Mouse (Mus musculus) limb, embryonic 14.5 days (tissue): ENCODE measurements around the gene Mark2. TPM values are rescaled to one million over a fixed set of nuclear protein-coding genes. Genes with fewer than 3 reads are reported as not detected.

Experiments used
- ATAC-seq: fragments of 200-750 bp; cut with Nextera tagmentation; 2 replicates; pipeline ENCODE4 v1.8.0; 2017; ENCODE audit warnings: low read depth, moderate number of reproducible peaks, moderate TSS enrichment; ENCODE audit not compliant: low FRiP score
- DNase-seq: peaks from one replicate; pipeline ENCODE4 v3.0.0-alpha.2; 2015; ENCODE audit warnings: low spot score
- H3K27ac ChIP-seq: fragments of 300-500 bp; sonication (generic); replicated peaks from 2 replicates; pipeline ENCODE4 v1.5.1; 2014; ENCODE audit warnings: low read depth, mild to moderate bottlenecking, low read length, moderate library complexity, mixed read lengths
- H3K27me3 ChIP-seq: fragments of 300-500 bp; sonication (generic); 2 replicates; pipeline ENCODE4 v1.6.1; 2014; ENCODE audit warnings: low read length, mixed read lengths; ENCODE audit not compliant: control insufficient read depth, insufficient read depth
- H3K36me3 ChIP-seq: fragments of 300-500 bp; sonication (generic); 2 replicates; pipeline ENCODE4 v1.6.1; 2014; ENCODE audit warnings: mild to moderate bottlenecking, low read length, moderate library complexity, mixed read lengths; ENCODE audit not compliant: control insufficient read depth, insufficient read depth
- H3K4me1 ChIP-seq: fragments of 300-500 bp; sonication (generic); 2 replicates; pipeline ENCODE4 v1.6.1; 2014; ENCODE audit warnings: antibody characterized with exemption, low read length, mixed read lengths; ENCODE audit not compliant: control insufficient read depth, insufficient read depth
- H3K4me2 ChIP-seq: fragments of 300-500 bp; sonication (generic); replicated peaks from 2 replicates; pipeline ENCODE4 v1.6.1; 2014; ENCODE audit warnings: low read depth, mild to moderate bottlenecking, low read length, moderate library complexity; ENCODE audit not compliant: severe bottlenecking
- H3K4me3 ChIP-seq: fragments of 300-500 bp; sonication (generic); replicated peaks from 2 replicates; pipeline ENCODE4 v1.5.1; 2014; ENCODE audit warnings: low read length
- H3K9ac ChIP-seq: fragments of 300-500 bp; sonication (generic); 2 replicates; pipeline ENCODE4 v1.6.1; 2014; ENCODE audit warnings: mild to moderate bottlenecking, low read depth, low read length, moderate library complexity; ENCODE audit not compliant: severe bottlenecking
- H3K9me3 ChIP-seq: fragments of 300-500 bp; sonication (generic); 2 replicates; pipeline ENCODE4 v1.6.1; 2016; ENCODE audit warnings: low read length; ENCODE audit not compliant: control insufficient read depth
- POLR2A ChIP-seq: fragments of 200-500 bp; IDR thresholded peaks from 2 replicates; pipeline ENCODE4 v1.8.0; 2012; ENCODE audit warnings: inconsistent platforms, mild to moderate bottlenecking, moderate library complexity, borderline replicate concordance; ENCODE audit not compliant: insufficient read depth, insufficient read length; ENCODE audit errors: extremely low read depth
- WGBS: fragments of 180-500 bp; shearing (Covaris S2); extraction: QIAGEN DNeasy Blood & Tissue Kit; methylation state at CpG from one replicate; pipeline ENCODE4 v1.1.7; 2014; 5-methylcytosine and 5-hydroxymethylcytosine counted together
- polyA plus RNA-seq, 2 experiments: library from polyadenylated mRNA; depleted of rRNA in 1 of 2; stranded (reverse) in 1 of 2; unstranded in 1 of 2; fragments of >200 nt; fragmentation: Nextera tagmentation in 1 of 2; extraction: Ambion mirVana in 1 of 2; gene quantifications; 2 replicates each; pipeline versions ENCODE4 v1.2.1 to v1.2.3; 2012 to 2014

The Mark2 gene
- polyA plus RNA-seq, 2 experiments, result 48.6 to 65.8 TPM

- no peak overlapping the region for H3K9ac ChIP-seq
- no peak overlapping the region for H3K4me2 ChIP-seq
- no peaks in the 10 kb centered on the region for H3K27me3 ChIP-seq
- H3K27ac ChIP-seq, result no peak overlapping the region
- H3K36me3 ChIP-seq, result peaks cover 44% of the 10 kb centered on the region
- no peak overlapping the region for H3K4me3 ChIP-seq
- H3K4me1 ChIP-seq, result no peaks in the 10 kb centered on the region; the same call in 1 of the 2 replicates
- H3K9me3 ChIP-seq, result no peaks in the 10 kb centered on the region
- 91% methylated on average over 4 of the region's 4 CpGs for WGBS
- DNase-seq, result no peak
- no peak for TF ChIP-seq POLR2A
- ATAC-seq, result no peak
Observed at GRCm38 (mm10) chr19:7236742-7237141, 104.9 kb downstream of the Mark2 start.

- no peaks in the 10 kb centered on the region for H3K9me3 ChIP-seq
- no peak for TF ChIP-seq POLR2A
- no peak overlapping the region for H3K4me2 ChIP-seq
- H3K9ac ChIP-seq, result no peak overlapping the region
- H3K4me3 ChIP-seq, result no peak overlapping the region
- WGBS, result 90% methylated on average over 2 of the region's 2 CpGs
- ATAC-seq, result no peak
- H3K27ac ChIP-seq, result no peak overlapping the region
- no peaks in the 10 kb centered on the region; the same call in 1 of the 2 replicates for H3K4me1 ChIP-seq
- no peaks in the 10 kb centered on the region for H3K27me3 ChIP-seq
- peaks cover 50% of the 10 kb centered on the region for H3K36me3 ChIP-seq
- no peak for DNase-seq
Observed at GRCm38 (mm10) chr19:7236011-7236410, 105.6 kb downstream of the Mark2 start.

GRCm38 (mm10) chr19:7235461-7235860, 106.2 kb downstream of the Mark2 start:
- no peak overlapping the region for H3K4me3 ChIP-seq
- H3K9ac ChIP-seq, result no peak overlapping the region
- DNase-seq (no peak), ATAC-seq (no peak)
- H3K27ac ChIP-seq, result no peak overlapping the region
- H3K4me1 ChIP-seq, result no peaks in the 10 kb centered on the region; the same call in 1 of the 2 replicates
- H3K27me3 ChIP-seq, result no peaks in the 10 kb centered on the region
- no peak overlapping the region for H3K4me2 ChIP-seq
- 93% methylated on average over 9 of the region's 9 CpGs for WGBS
- H3K9me3 ChIP-seq, result no peaks in the 10 kb centered on the region
- no peak for TF ChIP-seq POLR2A
- H3K36me3 ChIP-seq, result peaks cover 51% of the 10 kb centered on the region

- ATAC-seq, result peak; percentile 82
- no peaks in the 10 kb centered on the region for H3K9me3 ChIP-seq
- WGBS, result 62% methylated on average over 8 of the region's 8 CpGs
- H3K27ac ChIP-seq, result no peak overlapping the region
- H3K9ac ChIP-seq, result no peak overlapping the region
- H3K27me3 ChIP-seq, result no peaks in the 10 kb centered on the region
- H3K36me3 ChIP-seq, result peaks cover 59% of the 10 kb centered on the region
- no peaks in the 10 kb centered on the region; the same call in 1 of the 2 replicates for H3K4me1 ChIP-seq
- no peak overlapping the region for H3K4me3 ChIP-seq
- H3K4me2 ChIP-seq, result no peak overlapping the region
- TF ChIP-seq POLR2A, result no peak
- DNase-seq, result peak; percentile 73
Observed at GRCm38 (mm10) chr19:7234537-7235221, 107.0 kb downstream of the Mark2 start.

GRCm38 (mm10) chr19:7226511-7226914, 115.1 kb downstream of the Mark2 start:
- ATAC-seq (no peak), DNase-seq (no peak)
- Histone ChIP-seq H3K36me3 (peaks cover 54% of the 10 kb centered on the region), H3K27me3 (no peaks in the 10 kb centered on the region), H3K4me2 (no peak overlapping the region), H3K27ac (no peak overlapping the region), H3K4me1 (no peaks in the 10 kb centered on the region), H3K4me3 (no peak overlapping the region), H3K9me3 (no peaks in the 10 kb centered on the region), H3K9ac (no peak overlapping the region)
- TF ChIP-seq POLR2A, result no peak
- 80% methylated on average over 6 of the region's 6 CpGs for WGBS

Other genes starting within 250 kb of the Mark2 start
- gene Flrt1, start 236.1 kb downstream of the Mark2 start, polyA plus RNA-seq (2012; rRNA removed), result 2.2 and 3.2 TPM in 2 replicates
- 8.5 and 9.6 TPM in 2 replicates for gene Flrt1, start 236.1 kb downstream of the Mark2 start, polyA plus RNA-seq (2014; fragmentation: Nextera tagmentation; extraction: Ambion mirVana)
- gene Otub1, start 135.5 kb downstream of the Mark2 start, polyA plus RNA-seq (2012; rRNA removed), result 157 and 181 TPM in 2 replicates
- gene Otub1, start 135.5 kb downstream of the Mark2 start, polyA plus RNA-seq (2014; fragmentation: Nextera tagmentation; extraction: Ambion mirVana), result 203 and 212 TPM in 2 replicates
- gene Cox8a, start 124.2 kb downstream of the Mark2 start, polyA plus RNA-seq (2012; rRNA removed), result 478 and 552 TPM in 2 replicates
- 850 and 909 TPM in 2 replicates for gene Cox8a, start 124.2 kb downstream of the Mark2 start, polyA plus RNA-seq (2014; fragmentation: Nextera tagmentation; extraction: Ambion mirVana)
- 55.9 and 62.8 TPM in 2 replicates for gene Naa40, start 100.7 kb downstream of the Mark2 start, polyA plus RNA-seq (2012; rRNA removed)
- 50.1 and 54.1 TPM in 2 replicates for gene Naa40, start 100.7 kb downstream of the Mark2 start, polyA plus RNA-seq (2014; fragmentation: Nextera tagmentation; extraction: Ambion mirVana)
- 69.4 and 80.9 TPM in 2 replicates for gene Rcor2, start 74.5 kb downstream of the Mark2 start, polyA plus RNA-seq (2012; rRNA removed)
- gene Rcor2, start 74.5 kb downstream of the Mark2 start, polyA plus RNA-seq (2014; fragmentation: Nextera tagmentation; extraction: Ambion mirVana), result 9.8 and 10.2 TPM in 2 replicates
- 37.6 and 47.0 TPM in 2 replicates for gene Spindoc, start 41.1 kb upstream of the Mark2 start, polyA plus RNA-seq (2012; rRNA removed)
- gene Spindoc, start 41.1 kb upstream of the Mark2 start, polyA plus RNA-seq (2014; fragmentation: Nextera tagmentation; extraction: Ambion mirVana), result 21.9 and 25.9 TPM in 2 replicates
- gene 2700081O15Rik, start 75.8 kb upstream of the Mark2 start, polyA plus RNA-seq (2012; rRNA removed), result 98.9 and 128 TPM in 2 replicates
- gene 2700081O15Rik, start 75.8 kb upstream of the Mark2 start, polyA plus RNA-seq (2014; fragmentation: Nextera tagmentation; extraction: Ambion mirVana), result 13.7 and 15.4 TPM in 2 replicates
- 112 and 118 TPM in 2 replicates for gene Rtn3, start 141.4 kb upstream of the Mark2 start, polyA plus RNA-seq (2012; rRNA removed)
- 102 and 107 TPM in 2 replicates for gene Rtn3, start 141.4 kb upstream of the Mark2 start, polyA plus RNA-seq (2014; fragmentation: Nextera tagmentation; extraction: Ambion mirVana)
- gene Atl3, start 152.2 kb upstream of the Mark2 start, polyA plus RNA-seq (2012; rRNA removed), result 31.6 and 32.9 TPM in 2 replicates
- gene Atl3, start 152.2 kb upstream of the Mark2 start, polyA plus RNA-seq (2014; fragmentation: Nextera tagmentation; extraction: Ambion mirVana), result 19.0 and 20.4 TPM in 2 replicates
- 5.9 and 9.2 TPM in 2 replicates for gene Pla2g16, start 215.6 kb upstream of the Mark2 start, polyA plus RNA-seq (2012; rRNA removed)
- 10.7 and 13.3 TPM in 2 replicates for gene Pla2g16, start 215.6 kb upstream of the Mark2 start, polyA plus RNA-seq (2014; fragmentation: Nextera tagmentation; extraction: Ambion mirVana)